Mouse (Mus musculus) natural killer cell, adult 2 months (primary cell): ENCODE results near the gene Vmn2r84.
"Not testable (repeated sequence)": the region's sequence is repeated elsewhere in the genome, so short reads cannot be mapped to it uniquely, and the experiment has no call there.

ENCODE experiments used
- DNase-seq, 2 experiments: peaks; one replicate each; pipeline ENCODE4 v3.0.0; 2022; ENCODE audit warnings: low spot score in 2 of 2

The Vmn2r84 gene

DNA sequence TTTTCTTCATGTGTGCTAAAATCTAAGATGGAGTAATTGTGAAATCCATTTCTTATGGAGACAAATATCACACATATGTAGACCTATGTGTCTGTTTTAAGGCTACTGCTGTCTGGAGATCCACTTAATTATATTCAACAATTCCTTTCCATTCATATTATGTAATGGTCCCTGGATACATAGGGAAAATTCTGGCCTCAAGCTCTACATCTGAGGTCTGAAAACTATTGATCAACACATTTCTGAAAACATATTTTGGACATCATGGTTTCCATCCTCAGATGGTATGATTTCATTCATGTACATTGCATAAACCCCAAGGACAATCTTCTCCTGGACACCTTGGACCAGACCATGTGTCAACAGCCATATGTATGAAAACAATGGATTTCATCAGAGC, at the start of gene Vmn2r84:
TSS of gene Vmn2r84 (minus strand) at position 101 of the 400 bp plus-strand sequence.
- no peak for DNase-seq

DNA sequence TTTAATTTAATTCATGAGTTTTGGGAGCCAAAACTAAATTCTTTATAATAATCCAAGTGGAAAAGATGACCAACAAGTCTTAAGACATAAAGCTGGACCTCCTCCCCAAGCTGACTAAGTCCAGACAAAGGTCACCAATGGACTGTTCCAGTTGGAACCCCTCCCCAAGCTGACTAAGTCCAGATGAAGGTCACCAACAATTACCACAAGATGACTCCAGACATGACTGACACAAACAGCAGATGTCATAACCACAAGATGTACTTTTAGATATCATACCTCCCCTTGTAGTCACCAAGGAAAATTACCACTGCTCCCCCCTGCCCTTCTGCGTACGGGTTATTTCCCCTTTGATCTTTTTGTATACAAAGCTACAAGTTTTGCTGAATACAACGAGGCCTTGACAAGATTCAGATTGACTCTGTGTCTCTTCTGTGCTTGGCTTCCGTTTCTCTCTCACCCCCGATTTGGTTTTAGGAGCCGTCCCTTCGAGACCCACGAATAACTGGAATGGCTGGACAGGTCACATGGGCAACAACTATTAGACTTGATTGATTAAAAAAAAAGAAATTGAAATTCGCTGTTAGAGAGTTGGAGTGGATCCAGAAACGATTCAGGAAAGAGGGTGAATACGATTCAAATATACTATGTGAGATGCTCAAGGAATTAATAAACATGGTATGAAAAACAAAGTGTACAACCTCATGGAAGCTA, 40.2 kb upstream of the Vmn2r84 start:
- not testable (repeated sequence) for DNase-seq

DNA sequence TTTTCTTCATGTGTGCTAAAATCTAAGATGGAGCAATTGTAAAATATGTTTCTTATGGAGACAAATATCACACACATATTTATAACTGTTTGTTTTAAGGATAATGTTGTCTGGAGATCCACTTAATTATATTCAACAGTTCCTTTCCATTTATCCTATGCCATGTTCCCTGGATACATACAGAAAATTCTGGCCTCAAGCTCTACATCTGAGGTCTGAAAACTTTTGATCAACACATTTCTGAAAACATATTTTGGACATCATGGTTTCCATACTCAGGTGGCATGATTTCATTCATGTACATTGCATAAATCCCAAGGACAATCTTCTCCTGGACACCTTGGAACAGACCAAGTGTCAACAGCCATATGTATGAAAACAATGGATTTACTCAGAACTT, 35.5 kb upstream of the Vmn2r84 start, which contains the start of gene Vmn2r85:
TSS of gene Vmn2r85 (minus strand) at position 101 of the 400 bp plus-strand sequence.
- not testable (repeated sequence) for DNase-seq

DNA sequence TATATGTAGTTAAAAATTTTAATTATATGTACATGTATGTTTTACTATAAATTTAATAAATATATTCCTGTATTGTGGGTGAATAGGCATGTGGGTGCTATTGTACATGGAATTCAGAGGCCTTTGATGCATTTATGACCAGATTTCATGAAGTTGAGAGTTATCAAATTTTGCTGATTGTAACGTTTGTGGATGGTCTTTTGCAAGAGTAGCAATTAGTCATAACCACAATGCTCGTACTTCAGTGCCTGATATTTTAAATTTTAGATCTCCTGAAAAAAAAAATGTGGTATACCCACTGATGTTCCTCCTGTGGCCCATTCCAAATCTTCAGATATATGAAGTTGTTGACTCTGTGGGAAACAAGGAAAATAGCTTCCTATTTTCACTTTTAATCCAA, 28.2 kb upstream of the Vmn2r84 start:
- not testable (repeated sequence) for DNase-seq

DNA sequence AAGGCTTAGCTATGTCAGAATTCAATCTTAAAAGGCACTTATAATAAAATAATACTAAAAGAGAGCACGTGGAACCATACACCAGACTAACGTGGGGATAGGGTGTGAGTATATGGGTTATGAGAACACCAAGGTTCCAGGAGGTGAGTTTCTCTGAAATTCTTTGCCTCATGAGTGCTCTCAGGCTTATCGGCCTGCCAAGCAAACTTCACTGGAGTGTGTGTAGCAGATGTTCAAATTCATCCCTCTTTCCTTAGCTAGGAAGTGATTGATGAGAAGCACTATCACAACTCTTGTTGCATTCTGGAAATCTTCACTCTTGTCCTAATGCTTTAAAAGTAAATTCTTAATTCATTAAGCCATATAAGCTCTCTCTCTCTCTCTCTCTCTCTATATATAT, 26.3 kb upstream of the Vmn2r84 start:
- no peak for DNase-seq

DNA sequence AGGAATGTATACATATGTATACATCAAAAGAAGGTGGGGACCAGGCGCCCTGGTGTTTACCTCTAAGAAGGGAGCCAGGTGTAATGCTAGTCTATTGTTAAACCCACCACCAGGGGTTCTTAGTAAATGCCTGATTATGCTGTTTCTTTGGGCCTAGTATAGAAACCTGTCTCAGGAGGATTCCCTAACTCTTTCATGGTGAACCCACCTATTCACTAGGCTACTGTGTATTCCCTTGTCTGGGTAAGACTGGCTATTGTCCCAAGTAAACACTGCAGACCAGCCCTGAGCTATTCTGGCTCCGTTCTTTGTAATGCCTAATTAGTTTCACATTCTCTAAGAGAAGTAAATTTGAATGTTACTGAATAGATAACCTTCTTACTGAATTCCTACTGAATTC, 25.8 kb upstream of the Vmn2r84 start:
- not testable (repeated sequence) for DNase-seq

DNA sequence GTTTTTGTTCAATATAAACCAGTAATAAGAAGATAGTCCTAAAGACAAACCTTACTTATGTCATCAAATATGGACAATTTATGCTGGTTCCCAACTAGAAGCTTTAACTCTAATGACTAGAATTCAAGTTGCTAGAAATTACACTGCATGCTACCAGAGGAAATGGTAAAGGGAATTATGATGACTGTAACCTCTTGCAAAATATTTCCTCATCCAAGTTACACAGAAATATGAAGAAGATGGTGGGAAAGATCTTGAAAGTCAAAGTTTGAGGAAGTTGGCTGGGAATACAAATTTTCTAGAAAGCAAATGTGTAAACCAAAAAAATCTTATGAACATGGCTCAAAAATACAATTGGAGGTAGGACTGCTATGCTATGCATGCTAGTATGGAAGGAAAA, 22.2 kb upstream of the Vmn2r84 start:
- DNase-seq: not testable (repeated sequence)

DNA sequence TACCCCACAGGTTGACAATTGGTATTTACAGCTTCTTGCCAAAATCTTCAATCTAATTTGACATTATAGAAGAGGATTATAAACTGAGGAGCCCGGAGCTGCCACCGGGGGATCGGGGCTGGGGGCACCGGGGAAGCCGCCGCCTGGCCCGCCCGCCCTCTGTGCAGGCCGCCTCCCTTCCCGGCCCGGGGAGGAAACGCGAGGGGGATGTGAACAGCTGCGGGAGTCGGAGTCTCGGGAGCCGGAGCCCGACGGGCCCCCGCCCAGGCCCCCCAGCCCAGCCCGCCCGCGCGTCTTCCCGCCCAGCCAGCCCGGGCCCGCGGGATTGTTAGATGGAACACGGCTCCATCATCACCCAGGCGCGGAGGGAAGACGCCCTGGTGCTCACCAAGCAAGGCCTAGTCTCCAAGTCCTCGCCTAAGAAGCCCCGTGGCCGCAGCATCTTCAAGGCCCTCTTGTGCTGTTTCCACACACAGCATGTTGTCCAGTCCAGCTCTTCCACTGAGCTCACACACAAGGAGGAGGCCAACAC, 18.1 kb upstream of the Vmn2r84 start:
- DNase-seq: not testable (repeated sequence)

DNA sequence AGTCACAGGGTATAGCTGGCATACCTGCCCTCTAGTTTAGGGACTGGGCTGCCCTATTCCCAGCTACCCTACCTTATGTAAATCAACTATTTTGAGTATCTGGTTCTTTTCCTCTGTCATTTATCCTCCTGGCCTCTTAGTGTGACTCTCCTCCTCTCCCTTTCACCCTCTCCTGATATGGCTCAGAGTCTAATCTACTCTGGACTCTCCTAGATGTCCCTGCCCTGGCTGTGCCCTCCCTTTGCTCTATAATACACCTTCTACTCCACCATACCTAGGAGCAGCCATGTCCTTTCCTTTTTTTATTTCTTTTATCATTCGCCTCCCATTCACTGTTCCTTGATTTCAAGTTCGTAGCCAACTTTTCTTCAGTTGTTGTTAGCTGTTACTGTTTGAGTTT, 19.0 kb downstream of the Vmn2r84 start:
- no peak for DNase-seq

DNA sequence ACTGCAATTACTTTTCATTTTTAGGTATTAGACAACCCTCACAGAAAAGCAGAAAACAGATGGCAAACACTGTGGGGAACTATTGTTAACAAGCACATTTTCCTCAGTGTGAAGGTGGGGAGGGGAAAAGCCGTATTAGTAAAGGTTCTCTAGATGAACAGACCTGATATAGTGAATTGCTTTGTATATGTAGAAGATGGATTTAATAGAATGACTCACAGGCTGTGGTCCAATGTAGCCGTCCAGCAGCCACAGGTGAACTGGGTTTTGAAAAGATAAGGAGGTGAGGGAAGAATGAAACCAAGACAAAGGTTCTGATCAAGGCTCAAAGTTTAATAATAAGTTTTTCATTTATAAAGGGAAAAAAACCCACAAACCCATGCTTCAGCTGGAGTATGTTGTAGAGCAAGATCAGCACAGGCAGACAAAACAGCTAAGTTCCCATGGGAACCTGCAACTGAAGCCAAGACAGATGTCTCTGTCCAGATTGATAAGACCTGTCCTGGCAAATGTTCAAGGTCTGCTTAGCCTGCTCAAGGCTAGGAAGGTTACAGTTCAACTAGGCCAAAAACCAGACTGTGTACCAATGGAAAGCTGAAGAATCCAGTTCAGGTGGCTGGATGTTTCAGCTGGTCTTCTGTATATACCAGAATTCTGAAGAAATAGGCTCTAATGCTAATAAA, 21.5 kb downstream of the Vmn2r84 start:
- DNase-seq: no peak

DNA sequence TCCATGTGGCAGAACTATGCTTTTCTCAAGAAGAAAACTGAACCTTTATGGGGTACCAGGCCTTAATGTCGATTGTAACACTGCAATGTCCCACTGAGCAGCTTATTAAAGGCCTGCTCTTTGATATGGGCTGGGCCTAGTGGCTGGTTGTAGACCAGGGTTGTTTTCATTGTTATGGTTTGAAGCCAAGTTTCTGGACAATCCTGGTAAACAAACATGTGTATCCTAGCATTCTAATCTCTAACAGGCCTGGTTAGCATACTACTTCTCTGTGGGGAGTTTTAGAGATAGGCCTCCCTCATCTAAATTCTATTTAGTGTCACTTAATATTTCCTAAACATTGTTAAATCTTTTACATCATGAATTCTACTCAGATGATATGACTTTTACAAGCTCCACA, 22.5 kb downstream of the Vmn2r84 start:
- DNase-seq: no peak

DNA sequence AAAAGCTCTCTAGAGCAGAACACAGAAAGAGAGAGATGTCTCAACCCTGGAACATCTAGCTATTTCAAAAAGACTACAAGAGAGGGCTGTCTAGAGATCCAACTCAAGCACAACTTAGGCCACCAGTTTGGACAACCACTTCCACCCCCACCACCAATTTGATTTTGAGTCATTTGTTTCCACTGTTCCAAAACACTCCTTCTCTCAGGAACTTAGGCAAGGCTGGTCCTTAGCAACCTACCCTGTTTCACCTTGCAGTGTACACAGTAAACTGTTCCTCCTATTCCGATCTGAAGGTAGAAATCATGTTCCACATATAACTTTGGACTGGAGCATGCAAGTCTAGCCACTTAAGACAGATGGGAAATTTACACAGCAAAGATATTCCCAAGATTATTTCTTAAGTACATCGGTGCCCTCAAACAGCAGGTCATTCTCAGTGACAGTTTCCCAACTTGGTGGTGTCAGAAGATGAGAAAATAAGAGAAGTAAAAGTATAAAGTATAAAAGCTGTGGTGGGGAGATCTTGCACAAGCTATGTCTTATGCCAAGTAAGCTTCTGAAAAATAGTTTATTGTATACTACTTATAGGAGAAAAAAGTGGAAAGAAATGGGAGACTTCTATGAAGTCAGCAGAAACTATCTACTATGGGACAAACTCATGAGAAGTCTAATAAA, 24.0 kb downstream of the Vmn2r84 start:
- no peak for DNase-seq

DNA sequence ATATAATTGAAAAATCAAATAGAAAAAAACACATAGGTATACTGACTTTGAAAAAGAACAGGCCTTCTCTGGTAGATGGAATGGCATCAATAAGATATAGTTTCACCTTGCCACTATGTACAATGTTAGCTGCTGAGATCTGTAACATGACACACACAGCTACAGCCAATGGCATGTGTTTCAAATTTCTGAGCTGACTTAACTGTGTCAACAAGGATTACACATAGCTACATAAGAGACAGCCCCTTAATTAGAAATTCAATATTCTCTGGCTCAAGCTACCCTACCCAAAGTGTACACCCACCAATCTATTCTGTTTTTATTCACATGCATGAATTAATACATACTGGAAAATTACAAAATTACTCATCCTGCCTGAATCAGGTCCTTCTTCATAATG, 25.7 kb downstream of the Vmn2r84 start:
- no peak for DNase-seq

DNA sequence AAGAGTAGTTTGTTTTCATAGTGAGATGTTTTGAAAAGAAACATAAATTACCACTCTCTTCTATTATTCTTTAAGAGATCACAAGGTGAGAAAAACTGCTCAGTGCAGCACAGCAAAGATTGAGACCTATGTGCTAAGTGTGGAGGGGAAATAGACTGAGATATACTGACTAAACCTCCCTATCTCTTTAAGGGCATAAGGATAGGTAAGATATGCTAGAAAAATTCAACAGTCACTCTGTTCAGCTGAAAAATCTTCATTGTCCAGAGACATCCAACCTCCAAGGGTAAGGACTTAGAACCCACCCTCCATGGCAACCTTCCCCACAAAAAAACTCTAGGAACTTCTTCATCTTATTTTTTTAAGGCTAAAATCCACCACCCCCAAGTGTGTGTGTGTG, 29.4 kb downstream of the Vmn2r84 start:
- DNase-seq: no peak

DNA sequence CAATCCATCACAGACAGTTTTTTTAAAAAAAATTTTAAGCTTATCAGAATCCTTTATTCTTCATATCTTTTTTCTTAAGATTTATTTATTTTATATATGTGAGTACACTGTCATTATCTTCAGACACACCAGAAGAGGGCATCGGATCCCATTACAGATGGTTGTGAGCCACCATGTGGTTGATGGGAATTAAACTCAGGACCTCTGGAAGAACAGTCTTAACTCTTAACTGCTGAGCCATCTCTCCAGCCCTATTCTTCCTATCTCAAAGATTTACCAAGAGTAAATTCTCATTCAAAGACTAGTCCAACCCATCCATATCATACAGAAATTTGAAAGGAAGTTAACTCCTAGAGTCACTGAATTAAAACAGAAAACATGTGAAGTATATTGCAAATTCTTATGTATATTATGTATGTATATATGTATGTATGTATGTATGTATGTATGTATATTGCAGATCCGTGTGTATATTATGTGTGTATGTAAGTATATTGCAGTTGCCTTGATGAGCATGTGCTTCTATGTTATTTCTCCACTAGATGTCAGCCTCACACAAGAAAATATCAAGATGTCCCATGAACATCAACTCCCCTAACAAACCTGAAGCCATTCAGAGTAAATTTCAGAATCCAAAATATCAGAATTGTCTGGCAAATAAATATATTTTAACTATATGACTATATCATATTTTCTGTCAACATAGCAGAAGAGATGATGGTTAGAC, 30.5 kb downstream of the Vmn2r84 start:
- no peak for DNase-seq

DNA sequence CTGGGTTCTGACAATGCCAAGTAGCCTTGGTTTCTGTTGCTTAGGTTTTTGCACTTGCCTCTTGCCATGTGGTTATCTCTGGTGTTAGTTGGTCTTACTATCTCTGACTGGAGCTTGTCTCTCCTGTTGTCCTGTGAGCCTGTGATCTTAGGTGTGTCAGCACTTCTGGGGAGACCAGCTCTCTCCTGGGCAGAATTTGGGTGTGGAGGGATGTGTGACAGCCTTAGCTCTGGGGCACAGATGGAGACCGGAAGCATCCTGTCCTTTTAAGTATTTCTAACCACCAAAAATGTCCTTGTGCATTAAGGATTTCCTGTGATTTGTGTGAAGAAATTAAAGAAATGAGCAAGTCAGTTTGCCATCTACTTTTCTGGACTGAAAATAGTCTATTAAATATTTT, 50.1 kb downstream of the Vmn2r84 start:
- no peak for DNase-seq

DNA sequence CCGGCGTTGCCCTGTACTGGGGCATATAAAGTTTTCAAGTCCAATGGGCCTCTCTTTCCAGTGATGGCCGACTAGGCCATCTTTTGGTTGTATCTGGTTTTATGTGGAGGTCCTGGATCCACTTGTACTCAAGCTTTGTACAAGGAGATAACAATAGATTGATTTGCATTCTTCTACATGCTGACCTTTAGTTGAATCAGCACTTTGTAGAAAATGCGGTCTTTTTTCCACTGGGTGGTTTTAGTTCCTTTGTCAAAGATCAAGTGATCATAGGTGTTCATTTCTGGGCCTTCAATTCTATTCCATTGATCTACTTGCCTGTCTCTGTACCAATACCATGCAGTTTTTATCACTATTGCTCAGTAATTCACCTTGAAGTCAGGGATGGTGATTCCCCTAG, 54.1 kb downstream of the Vmn2r84 start:
- not testable (repeated sequence) for DNase-seq

DNA sequence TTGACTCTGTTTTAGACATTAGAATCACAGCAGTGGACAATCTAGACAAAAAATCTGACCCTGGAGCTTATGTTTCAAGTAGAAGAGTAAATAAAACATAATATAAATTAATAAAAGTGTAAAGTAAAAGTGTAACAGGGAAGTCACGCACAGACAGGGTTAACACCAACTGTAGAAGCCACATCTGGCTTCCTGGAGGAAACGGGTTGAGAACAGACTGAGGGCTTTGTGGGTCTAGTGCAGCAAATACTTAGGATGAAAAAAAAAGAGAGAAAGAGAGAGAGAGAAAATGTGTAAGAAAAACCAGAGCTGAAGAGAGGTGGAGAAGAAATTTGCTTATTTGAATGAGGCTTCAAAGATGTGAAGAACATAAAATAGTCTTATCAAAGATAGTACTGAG, 56.6 kb downstream of the Vmn2r84 start:
- DNase-seq: no peak

DNA sequence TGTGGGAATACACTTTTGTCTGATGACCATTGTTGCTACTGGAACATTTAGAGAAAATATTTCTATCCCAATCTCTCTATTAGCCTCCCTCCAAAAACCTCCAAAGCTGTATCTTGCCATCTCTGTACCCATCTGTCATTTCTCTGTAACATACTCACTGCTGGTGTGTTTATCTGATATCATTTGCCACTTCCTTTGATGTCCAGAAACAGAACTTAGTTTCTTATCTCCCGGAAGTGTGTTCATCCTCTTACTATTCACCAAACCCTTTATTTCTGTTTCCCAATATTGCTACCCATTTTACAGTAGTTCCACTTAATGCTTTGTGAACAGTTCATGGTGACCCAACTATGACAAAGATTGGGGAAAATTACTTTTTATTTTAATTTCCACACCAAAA, 57.7 kb downstream of the Vmn2r84 start:
- DNase-seq: no peak

DNA sequence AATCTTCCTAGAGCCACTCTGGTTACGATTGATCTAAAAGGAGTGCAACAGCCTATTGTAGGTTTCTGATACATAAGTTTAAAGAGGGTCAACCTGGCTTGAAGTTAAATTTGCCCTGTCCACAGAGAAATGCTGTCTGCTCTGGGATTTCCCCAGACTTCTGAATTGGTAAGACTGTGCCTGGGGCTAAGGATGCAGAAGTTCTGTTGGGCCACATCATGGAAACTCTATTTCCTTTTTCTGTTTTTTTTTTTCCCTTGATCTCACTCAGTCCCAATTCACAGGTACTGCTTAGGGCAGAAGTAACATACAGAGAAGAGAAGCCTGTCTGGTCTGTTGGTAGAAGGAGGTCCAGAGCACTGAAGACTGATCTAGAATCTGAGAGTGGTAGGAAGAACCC, 63.4 kb downstream of the Vmn2r84 start:
- no peak for DNase-seq
